Mouse (Mus musculus) cerebellum, adult 2 months (tissue): ENCODE measurements around the gene Frmd7.

ENCODE experiments used
- CTCF ChIP-seq: fragments of 200-500 bp; IDR thresholded peaks from 2 replicates; pipeline ENCODE4 v1.5.1; 2011; ENCODE audit warnings: low read depth, mild to moderate bottlenecking, control low read depth, low read length, moderate library complexity, borderline replicate concordance; ENCODE audit not compliant: insufficient read depth
- POLR2A ChIP-seq: fragments of 200-500 bp; IDR thresholded peaks from 2 replicates; pipeline ENCODE4 v1.6.1; 2011; ENCODE audit warnings: low read length, control low read depth, borderline replicate concordance; ENCODE audit not compliant: insufficient read depth

- no peak for TF ChIP-seq CTCF
- TF ChIP-seq POLR2A, result no peak
These were observed 32.6 kb downstream of the Frmd7 start for GRCm38 (mm10) chrX:50909915-50910314.
